Mouse (Mus musculus): ENCODE measurements around the gene Smim17. TPM values are rescaled to one million over a fixed set of nuclear protein-coding genes. Genes with fewer than 3 reads are reported as not detected.

Gene Smim17
- total and polyA plus RNA-seq, 3 experiments = not detected

- Histone ChIP-seq H3K9ac (ENCODE audit: insufficient read depth, low read depth) (no peak overlapping the region), H3K36me3 (replicated peaks in 1 of 2; ENCODE audit: control insufficient read depth in 1 of 2, insufficient read depth in 1 of 2, low read length in 1 of 2) (peaks cover 0 to 1% of the 10 kb centered on the region in 2 experiments), H3K4me1 (ENCODE audit: control insufficient read depth in 1 of 2, insufficient read depth in 2 of 2) (peaks cover 0 to 11% of the 10 kb centered on the region in 2 experiments; a peak in 2 of 4 replicates), H3K4me2 (ENCODE audit: insufficient read depth, low read depth, poor library complexity, severe bottlenecking) (no peak overlapping the region), H3K27me3 (replicated peaks) (peaks cover 16% of the 10 kb centered on the region), H3K79me2 (replicated peaks; ENCODE audit: control insufficient read depth, extremely low read depth, insufficient read depth, poor library complexity, severe bottlenecking) (no peaks in the 10 kb centered on the region), H3K9me3 (replicated peaks; ENCODE audit: low read length) (no peaks in the 10 kb centered on the region), H3K4me3 (replicated peaks in 1 of 3; ENCODE audit: low read depth in 2 of 3, low read length in 2 of 3, poor library complexity in 1 of 3) (peak overlapping the region in 1 of 3 experiments; percentile 57), H3K27ac (ENCODE audit: insufficient read depth, low read depth) (no peak overlapping the region)
- TF ChIP-seq ETS1 (conservative IDR thresholded peaks at IDR 0.05; ENCODE audit: low read depth, low read length) (no peak), E2F4 (IDR thresholded peaks at IDR 0.05; ENCODE audit: insufficient replicate concordance, low read depth, low read length) (no peak), NRF1 (IDR thresholded peaks at IDR 0.05; ENCODE audit: low read depth, low read length) (no peak), TBP (conservative IDR thresholded peaks at IDR 0.05; ENCODE audit: low read depth, low read length) (no peak), PAX5 (IDR thresholded peaks at IDR 0.05; ENCODE audit: low read length) (no peak), MYC (IDR thresholded peaks at IDR 0.05; ENCODE audit: low read depth, low read length) (no peak), MAFK (IDR thresholded peaks at IDR 0.05; ENCODE audit: insufficient replicate concordance, low read length) (no peak), GABPA (IDR thresholded peaks at IDR 0.05; ENCODE audit: insufficient replicate concordance, low read depth, low read length) (no peak), ZKSCAN1 (IDR thresholded peaks at IDR 0.05; ENCODE audit: borderline replicate concordance, low read depth, low read length) (no peak), POLR2AphosphoS2 (IDR thresholded peaks at IDR 0.05; ENCODE audit: low read depth, low read length) (no peak), USF2 (conservative IDR thresholded peaks at IDR 0.05; ENCODE audit: low read depth, low read length) (no peak), CHD2 (IDR thresholded peaks at IDR 0.05; ENCODE audit: low read length) (no peak), BHLHE40 (IDR thresholded peaks at IDR 0.05; ENCODE audit: low read depth, low read length) (no peak), ELF1 (IDR thresholded peaks at IDR 0.05; ENCODE audit: low read depth, low read length) (no peak), POLR2A (IDR thresholded peaks at IDR 0.05; ENCODE audit: low read depth, low read length) (no peak), SIN3A (IDR thresholded peaks at IDR 0.05; ENCODE audit: low read length) (no peak), MAZ (IDR thresholded peaks at IDR 0.05; ENCODE audit: low read depth, low read length) (no peak), MAX (IDR thresholded peaks at IDR 0.05; ENCODE audit: low read length) (no peak), KAT2A (IDR thresholded peaks at IDR 0.05; ENCODE audit: insufficient replicate concordance, low read length) (no peak)
- no peak for DNase-seq (ENCODE audit: extremely low read depth)
- in situ Hi-C loops (cut with MboI; ENCODE audit: low pct_ligation_motif_present, low pct_unique_long_range_greater_than_20kb, low sequenced_read_pairs) = loop anchor here (25.0 kb wide), 2 partner anchors 97 to 903 kb away; partner anchors contain the start of genes Gm45844 and Zfp667
- dilution Hi-C loops (cut with MboI; ENCODE audit: extremely low pct_ligation_motif_present, extremely low pct_unique_long_range_greater_than_20kb, low sequenced_read_pairs) = no loop called here
Observed at GRCm38 (mm10) chr7:6384011-6384410, 14.5 kb upstream of the Smim17 start.

- no peaks in the 10 kb centered on the region for H3K79me2 ChIP-seq (replicated peaks; ENCODE audit: control insufficient read depth, extremely low read depth, insufficient read depth, poor library complexity, severe bottlenecking)
- H3K9me3 ChIP-seq (replicated peaks; ENCODE audit: low read length) = no peaks in the 10 kb centered on the region
- no peak overlapping the region for H3K9ac ChIP-seq (ENCODE audit: insufficient read depth, low read depth)
- in situ Hi-C loops (cut with MboI; ENCODE audit: low pct_ligation_motif_present, low pct_unique_long_range_greater_than_20kb, low sequenced_read_pairs) (loop anchor here (25.0 kb wide), 2 partner anchors 100 to 900 kb away; partner anchors contain the start of genes Gm45844 and Zfp667), dilution Hi-C loops (cut with MboI; ENCODE audit: extremely low pct_ligation_motif_present, extremely low pct_unique_long_range_greater_than_20kb, low sequenced_read_pairs) (no loop called here)
- no peak for TF ChIP-seq ZMIZ1 (IDR thresholded peaks at IDR 0.05; ENCODE audit: low read depth, low read length)
- TF ChIP-seq RCOR1 (conservative IDR thresholded peaks at IDR 0.05; ENCODE audit: low read depth, low read length) = no peak
- no peak for TF ChIP-seq JUN (IDR thresholded peaks at IDR 0.05; ENCODE audit: insufficient read depth, low read depth, low read length)
- TF ChIP-seq RAD21 (IDR thresholded peaks at IDR 0.05; ENCODE audit: low read depth, low read length) = no peak
- TF ChIP-seq PAX5 (IDR thresholded peaks at IDR 0.05; ENCODE audit: low read length) = no peak
- TF ChIP-seq EP300 (IDR thresholded peaks at IDR 0.05; ENCODE audit: low read length) = no peak
- TF ChIP-seq MAZ (IDR thresholded peaks at IDR 0.05; ENCODE audit: low read depth, low read length) = no peak
- TF ChIP-seq USF2 (conservative IDR thresholded peaks at IDR 0.05; ENCODE audit: low read depth, low read length) = no peak
- no peak for TF ChIP-seq USF1 (IDR thresholded peaks at IDR 0.05; ENCODE audit: low read depth, low read length)
- TF ChIP-seq ZC3H11A (IDR thresholded peaks at IDR 0.05; ENCODE audit: low read depth, low read length) = no peak
- no peak for TF ChIP-seq POLR2AphosphoS2 (IDR thresholded peaks at IDR 0.05; ENCODE audit: low read depth, low read length)
- no peak for TF ChIP-seq BHLHE40 (IDR thresholded peaks at IDR 0.05; ENCODE audit: low read depth, low read length)
- no peak for TF ChIP-seq CTCF (conservative IDR thresholded peaks at IDR 0.05 in 1 of 2, IDR thresholded peaks at IDR 0.05 in 1 of 2; ENCODE audit: low read depth in 2 of 2, low read length in 2 of 2)
- peaks cover 0 to 6% of the 10 kb centered on the region in 2 experiments for H3K36me3 ChIP-seq (replicated peaks in 1 of 2; ENCODE audit: control insufficient read depth in 1 of 2, insufficient read depth in 1 of 2, low read length in 1 of 2)
- no peak overlapping the region for H3K4me2 ChIP-seq (ENCODE audit: insufficient read depth, low read depth, poor library complexity, severe bottlenecking)
- peaks cover 0 to 11% of the 10 kb centered on the region in 2 experiments; a peak in 2 of 4 replicates for H3K4me1 ChIP-seq (ENCODE audit: control insufficient read depth in 1 of 2, insufficient read depth in 2 of 2)
- no peak for DNase-seq (ENCODE audit: extremely low read depth)
- no peaks in the 10 kb centered on the region for H3K27me3 ChIP-seq (replicated peaks)
- H3K27ac ChIP-seq (ENCODE audit: insufficient read depth, low read depth) = no peak overlapping the region
- H3K4me3 ChIP-seq (replicated peaks in 1 of 3; ENCODE audit: low read depth in 2 of 3, low read length in 2 of 3, poor library complexity in 1 of 3) = no peak overlapping the region
Observed at GRCm38 (mm10) chr7:6386995-6387394, 11.5 kb upstream of the Smim17 start.

Data from CH12.LX (cell line).